Mouse (Mus musculus): ENCODE results near the gene Ifitm2.

GRCm38 (mm10) chr7:140989022-140989421, 33.2 kb upstream of the Ifitm2 start:
- TF ChIP-seq POLR2A (IDR thresholded peaks at IDR 0.05; ENCODE audit: borderline replicate concordance, insufficient read depth, low read length) (no peak), CTCF (IDR thresholded peaks at IDR 0.05; ENCODE audit: borderline replicate concordance, insufficient read depth, low read depth, low read length) (no peak)
